Mouse (Mus musculus) left cerebral cortex, postnatal 10 days (tissue): ENCODE data around the gene Fez2. TPM values are rescaled to one million over a fixed set of nuclear protein-coding genes. Genes with fewer than 3 reads are reported as not detected.

Source experiments
- DNase-seq, 2 experiments: peaks; one replicate each; pipeline ENCODE4 v3.0.0; 2021 to 2022; ENCODE audit warnings: low spot score in 2 of 2, mixed read lengths in 1 of 2; ENCODE audit errors: extremely low spot score in 1 of 2
- intact Hi-C: fragments of 180-260 bp; cut with DNase I; formaldehyde crosslinking; loops from one replicate; pipeline ENCODE4 v1.15.1; 2025
- total RNA-seq, 2 experiments: library from RNA; stranded (reverse); gene quantifications; 2 replicates each; pipeline ENCODE4 v1.2.3; 2021

Fez2 gene
- total RNA-seq, 2 experiments from 2014 or later, result 39.6 to 43.9 TPM

DNA sequence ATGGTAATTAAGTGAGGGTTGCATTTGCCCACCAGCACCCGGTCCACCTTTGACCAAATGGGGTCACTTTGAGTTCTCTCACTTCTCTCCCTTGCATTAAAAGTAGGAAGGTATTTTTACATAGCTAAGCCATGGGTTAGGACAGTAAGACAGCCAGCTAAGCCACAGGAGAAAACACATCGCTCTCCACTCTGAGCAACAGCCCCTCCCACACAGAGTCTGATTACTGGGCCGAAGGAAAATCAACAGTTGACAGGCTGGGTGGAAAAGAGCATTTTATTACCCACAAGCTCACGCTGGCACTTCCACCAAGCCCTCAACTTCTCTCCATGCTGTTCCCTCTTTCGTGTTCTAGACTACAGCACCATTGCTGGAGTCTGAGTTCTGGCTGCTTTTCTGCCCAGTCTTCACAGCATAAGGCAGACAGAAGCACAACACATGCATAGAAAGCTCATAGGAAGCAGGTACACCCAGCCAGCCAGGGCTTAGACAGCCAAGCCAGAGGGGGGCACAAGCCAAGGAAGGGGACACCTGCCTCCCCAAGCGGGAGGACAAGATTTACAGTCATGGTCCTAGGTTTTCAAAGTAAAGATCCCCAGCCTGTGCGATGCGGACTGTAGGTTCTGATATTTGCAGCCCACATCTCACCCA, 38.7 kb downstream of the Fez2 start:
- DNase-seq, result no peak
- intact Hi-C loops, result no loop called here

DNA sequence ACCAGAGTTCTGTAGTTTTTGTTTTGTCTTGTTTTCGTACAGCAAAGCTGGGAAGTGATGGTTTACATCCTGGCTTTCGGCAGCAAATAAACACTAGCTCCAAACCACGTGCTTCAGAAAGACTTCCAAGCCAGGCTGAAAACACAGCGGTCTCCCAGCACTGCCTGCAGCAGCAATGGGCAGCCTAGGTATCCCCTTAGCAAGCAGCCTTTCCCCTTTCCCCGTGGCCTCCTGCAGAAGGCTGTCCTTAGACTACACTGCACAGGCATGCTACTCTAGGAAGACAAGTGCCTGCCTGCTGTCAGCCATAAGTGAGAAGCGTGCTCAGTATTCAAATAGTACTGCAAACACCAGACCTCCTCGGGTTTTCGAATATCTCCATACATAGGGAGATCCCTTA, 41.4 kb downstream of the Fez2 start:
- intact Hi-C loops, result no loop called here
- DNase-seq, result no peak

GRCm38 (mm10) chr17:78374756-78375155, 43.2 kb downstream of the Fez2 start:
- no peak for DNase-seq
- intact Hi-C loops, result no loop called here

DNA sequence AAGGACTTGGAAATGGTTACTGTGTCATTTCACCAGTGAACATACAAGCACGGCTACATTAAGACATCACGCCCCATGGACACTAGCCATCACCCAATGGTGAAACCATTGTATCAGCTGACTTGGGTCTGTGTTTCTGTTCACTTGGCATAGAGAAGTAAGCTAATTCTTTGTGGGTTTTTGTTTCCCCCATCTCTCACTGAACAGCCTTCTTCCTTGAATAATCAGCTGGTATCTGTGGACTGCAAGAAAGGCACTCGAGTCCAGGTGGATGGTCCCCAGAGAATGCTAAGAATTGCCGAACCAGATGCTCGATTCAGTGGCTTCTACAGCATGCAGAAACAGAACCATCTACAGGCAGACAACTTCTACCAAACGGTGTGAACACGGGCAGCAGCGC, 44.1 kb downstream of the Fez2 start:
- intact Hi-C loops, result no loop called here
- DNase-seq, result no peak

DNA sequence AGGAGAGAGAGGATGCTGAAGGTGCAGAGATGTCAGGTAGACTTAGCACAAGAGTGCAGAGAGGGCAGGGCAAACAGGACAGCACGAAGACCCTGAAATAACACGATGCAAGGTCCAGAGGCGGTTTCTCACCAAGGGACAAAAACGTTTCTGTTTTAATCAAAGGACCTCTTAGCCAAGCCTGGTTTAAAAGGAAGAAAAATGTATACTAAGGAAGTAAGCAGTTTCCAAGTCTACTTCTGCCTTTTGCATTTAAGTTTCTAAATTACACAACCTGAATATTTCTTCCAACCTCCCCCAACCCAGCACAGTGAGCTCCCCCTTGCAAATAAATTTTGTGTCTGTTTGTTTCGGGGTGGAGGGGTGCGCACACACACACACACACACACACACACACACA, 44.8 kb downstream of the Fez2 start:
- intact Hi-C loops, result no loop called here
- DNase-seq, result no peak

DNA sequence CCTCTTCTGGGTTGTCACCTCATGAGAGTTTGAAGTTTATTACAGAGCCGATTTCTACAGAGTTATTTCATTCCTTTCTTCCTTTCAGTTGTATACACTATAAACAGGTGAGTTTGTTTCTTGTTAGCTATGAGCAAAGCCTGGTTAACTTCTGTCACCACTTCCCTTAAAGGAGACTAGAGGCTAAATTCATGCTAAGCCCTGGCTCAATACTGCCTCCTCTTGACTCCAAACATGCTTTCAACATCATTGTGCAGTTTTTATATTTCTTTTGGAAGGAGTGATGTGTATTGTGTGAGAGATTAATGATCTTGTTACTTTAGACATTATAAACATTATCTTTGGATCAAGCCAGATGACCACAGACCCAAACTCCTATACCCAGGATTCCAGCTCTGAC, 47.5 kb downstream of the Fez2 start:
- intact Hi-C loops, result no loop called here
- DNase-seq, result no peak

GRCm38 (mm10) chr17:78368481-78368880, 49.5 kb downstream of the Fez2 start:
- no peak for DNase-seq
- intact Hi-C loops, result no loop called here

DNA sequence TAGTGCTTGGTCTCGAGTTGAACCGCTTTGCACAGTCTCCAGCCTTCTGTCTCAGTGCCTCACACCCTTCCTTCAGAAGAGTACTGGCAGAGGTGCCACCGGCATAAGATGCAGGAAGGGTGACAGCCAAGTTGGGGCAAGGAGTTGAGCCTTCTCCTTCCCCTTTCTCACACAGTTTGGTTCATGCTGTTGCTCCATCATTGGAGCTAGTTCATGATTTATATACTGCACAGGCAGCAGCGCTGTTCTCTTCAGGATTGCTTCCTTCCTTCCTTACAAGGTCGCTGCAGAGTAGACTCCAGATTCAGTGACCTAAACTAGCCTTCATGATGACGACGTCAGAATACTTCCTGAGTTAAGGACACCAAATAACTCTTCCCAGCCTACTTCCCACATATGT, 51.9 kb downstream of the Fez2 start:
- intact Hi-C loops, result no loop called here
- no peak for DNase-seq

- intact Hi-C loops, result no loop called here
Observed at GRCm38 (mm10) chr17:78364555-78365302, 53.2 kb downstream of the Fez2 start.

GRCm38 (mm10) chr17:78361939-78362728, 55.8 kb downstream of the Fez2 start:
- DNase-seq, result peak in 1 of 2 experiments; percentile 36
- intact Hi-C loops, result no loop called here

More at GRCm38 (mm10) chr17:78364555-78365302, 53.2 kb downstream of the Fez2 start:
- DNase-seq, result no peak

- intact Hi-C loops, result no loop called here
- peak in 1 of 2 experiments; percentile 6 for DNase-seq
Observed at GRCm38 (mm10) chr17:78358251-78358726, 59.7 kb downstream of the Fez2 start.

DNA sequence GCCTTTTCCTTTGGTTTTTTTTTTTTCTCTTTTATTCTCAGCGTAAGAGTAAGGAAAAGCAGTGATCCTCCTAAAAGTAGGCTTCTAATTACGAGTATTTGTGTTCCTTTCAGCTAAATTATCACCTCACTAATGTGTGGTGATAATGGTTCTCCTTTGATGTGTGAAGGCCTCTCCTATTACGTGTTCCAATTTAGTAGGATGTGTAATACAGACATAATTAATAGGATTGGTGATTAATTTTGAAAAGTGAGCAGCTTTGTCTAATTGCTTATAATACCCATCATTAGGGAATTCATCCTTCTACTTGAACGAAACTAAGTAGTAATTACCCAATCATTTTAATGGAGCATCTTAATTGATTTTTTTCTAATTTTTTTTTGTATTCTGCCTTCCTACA, 60.2 kb downstream of the Fez2 start:
- intact Hi-C loops, result no loop called here
- no peak for DNase-seq

DNA sequence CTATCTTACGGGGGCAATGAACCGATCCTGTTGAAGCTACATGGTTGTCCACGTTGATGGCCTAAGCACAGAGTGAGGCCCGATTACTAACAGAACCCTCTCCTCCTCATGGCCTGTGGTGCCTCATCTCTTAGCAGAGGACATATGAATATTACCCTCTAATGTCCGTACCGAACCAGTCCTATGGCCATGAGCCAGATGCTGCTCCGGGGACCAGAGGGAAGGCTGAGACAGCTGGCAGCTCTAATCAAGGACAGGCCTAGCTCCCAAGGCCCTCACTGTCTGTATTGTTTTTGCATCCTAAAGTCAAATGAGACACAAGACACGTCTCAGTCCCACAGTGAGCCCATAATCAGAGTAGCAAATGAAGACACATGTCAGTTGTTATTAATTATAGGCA, 62.3 kb downstream of the Fez2 start:
- no peak for DNase-seq
- intact Hi-C loops, result no loop called here

DNA sequence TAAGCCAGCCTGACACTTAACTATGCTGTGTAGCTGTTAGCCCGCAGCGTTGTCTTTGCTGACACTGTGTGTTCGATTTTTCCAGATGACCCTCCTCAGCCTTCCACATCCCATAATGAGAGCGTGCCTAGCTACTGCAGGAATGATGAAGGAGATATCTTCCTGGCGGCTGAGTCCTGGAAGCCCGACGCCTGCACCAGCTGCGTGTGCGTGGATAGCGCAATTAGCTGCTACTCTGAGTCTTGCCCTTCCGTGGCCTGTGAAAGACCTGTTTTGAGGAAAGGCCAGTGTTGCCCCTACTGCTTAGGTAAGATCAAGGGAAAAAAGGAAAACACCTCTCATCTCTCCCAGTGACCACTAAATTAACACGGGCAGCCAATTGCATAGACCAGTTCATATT, 63.1 kb downstream of the Fez2 start:
- DNase-seq, result no peak

GRCm38 (mm10) chr17:78354411-78354810, 63.5 kb downstream of the Fez2 start:
- intact Hi-C loops, result no loop called here
- no peak for DNase-seq

More for the DNA sequence above, 63.1 kb downstream of the Fez2 start:
- intact Hi-C loops, result no loop called here

- no peak for DNase-seq
- intact Hi-C loops, result no loop called here
Observed at GRCm38 (mm10) chr17:78352500-78352855, 65.5 kb downstream of the Fez2 start.

DNA sequence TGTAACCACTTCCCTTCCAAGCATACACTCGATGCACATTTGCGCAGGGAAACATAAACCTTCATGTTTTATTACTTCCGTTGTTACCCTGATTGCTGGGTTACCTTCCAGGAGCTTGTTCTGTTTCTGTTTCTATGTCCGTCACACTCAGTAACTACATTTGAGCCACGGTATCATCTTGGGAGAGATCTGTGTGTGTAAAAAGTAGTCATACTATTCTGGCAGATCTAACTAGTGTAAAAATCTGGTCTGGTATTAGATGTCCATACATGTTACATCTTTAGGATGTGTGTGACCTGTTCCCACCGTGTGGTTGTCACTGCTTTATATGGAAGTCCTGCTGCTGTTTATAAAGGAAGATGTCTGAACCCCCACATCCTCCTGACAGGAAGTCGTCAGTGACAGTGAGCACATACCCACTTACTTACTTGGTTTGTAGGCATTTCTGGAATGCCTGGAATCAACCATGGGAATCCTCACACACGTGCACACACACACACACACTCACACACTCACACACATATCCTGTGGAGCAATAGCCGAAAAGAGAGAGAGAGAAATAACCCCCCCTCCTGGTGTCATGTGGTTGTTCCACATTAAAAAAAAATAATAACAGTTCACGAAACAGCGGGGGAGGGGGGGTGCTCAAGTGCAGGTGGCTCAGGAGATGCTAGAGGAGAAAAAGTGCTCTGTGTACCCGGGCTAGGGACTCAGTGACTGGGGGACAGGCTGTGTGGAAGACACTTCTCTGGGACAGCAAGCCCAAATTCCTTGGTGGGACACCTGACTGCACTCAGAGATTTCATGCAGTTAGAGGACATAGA, 66.1 kb downstream of the Fez2 start:
- intact Hi-C loops, result no loop called here
- DNase-seq, result no peak

DNA sequence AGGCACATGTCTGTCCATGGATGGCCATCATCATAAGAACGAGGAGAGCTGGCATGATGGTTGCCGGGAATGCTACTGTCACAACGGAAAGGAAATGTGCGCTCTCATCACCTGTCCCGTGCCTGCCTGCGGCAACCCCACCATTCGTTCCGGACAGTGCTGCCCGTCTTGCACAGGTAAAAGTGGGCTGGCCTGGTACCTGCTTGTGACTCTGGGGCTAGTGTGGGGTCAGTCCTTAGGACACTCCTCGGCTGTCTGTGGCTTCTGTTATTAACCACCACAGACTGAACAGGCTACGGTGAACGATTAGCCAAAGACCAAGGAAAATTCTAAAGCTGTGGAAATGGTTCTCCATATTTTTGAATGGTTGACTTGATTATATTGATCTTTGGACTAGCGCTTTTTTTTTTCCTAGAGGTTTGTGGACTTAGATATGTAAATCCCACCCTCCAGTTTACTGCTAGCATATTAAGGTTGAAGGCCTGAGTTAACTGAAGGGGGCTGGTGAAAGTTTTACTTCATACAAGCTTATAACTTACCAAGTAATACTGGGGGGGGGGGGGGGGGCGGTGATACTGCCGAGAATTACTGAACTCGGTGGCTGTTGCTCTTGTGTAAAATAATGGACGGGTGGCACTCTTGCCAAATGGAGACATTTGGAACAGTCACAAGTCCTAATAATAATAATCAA, 70.7 kb downstream of the Fez2 start:
- DNase-seq, result no peak
- intact Hi-C loops, result no loop called here
